Mouse (Mus musculus): ENCODE measurements around the gene Dip2b.
"Not testable (repeated sequence)": the region's sequence is repeated elsewhere in the genome, so short reads cannot be mapped to it uniquely, and the experiment has no call there.

The Dip2b gene

DNA sequence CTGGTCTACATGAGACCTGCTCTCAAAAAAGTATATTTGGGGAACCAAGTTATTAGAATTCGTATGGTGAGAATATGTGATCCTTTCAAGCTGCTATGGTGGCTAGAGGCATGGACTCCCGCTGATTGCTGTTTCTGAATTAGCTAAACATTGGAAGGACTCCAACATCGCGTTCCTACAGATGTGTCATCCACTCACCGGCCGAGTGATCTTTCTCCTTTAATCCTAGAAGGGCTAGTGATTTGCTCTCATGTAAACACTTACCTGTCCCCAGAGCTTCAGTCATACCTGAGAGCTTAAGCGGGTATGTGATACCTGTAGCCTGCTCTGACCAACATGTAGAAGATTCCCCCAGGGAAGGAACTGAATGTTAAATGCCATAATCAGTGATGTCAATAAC, 182.5 kb downstream of the Dip2b start:
- no peak for DNase-seq (ENCODE audit: low spot score)

DNA sequence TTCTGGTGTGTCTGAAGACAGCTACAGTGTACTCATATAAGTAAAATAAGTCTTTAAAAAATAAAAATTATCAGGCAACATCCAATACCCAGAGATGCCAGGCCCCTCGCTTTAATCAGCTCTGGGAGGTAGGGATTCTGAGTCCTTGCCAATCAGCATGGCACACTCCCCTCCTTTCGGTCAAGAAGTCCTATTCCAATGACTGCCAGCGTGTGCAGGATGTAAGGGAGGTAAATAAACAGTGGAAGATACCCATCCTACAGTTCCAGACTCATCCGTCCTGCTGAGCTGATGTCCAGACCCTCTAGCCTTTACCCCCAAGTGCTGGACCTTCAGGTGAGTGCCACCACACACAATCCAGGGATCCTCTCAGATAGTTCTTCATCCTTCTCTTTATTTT, 186.9 kb downstream of the Dip2b start:
- DNase-seq (ENCODE audit: low spot score), result no peak

DNA sequence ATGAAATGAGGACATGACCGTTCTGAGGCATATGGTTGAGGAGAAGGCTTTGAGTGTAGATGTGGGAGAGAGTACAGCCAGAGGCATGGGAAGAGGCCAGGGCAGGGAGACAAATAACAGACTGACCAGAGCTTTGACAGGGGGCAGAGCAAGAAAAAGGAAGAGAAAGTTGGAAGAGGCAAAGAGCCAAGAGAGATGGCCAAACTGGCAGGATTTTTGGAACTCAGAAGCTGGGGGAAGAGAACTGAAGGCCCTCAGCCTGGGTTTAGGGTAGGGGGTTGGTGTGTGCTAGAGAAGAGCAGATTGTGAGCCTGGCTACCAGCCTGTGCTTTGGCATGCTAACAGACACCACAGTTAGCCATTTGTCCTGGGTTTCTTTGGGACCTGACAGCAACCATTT, 187.4 kb downstream of the Dip2b start:
- no peak for DNase-seq (ENCODE audit: low spot score)

DNA sequence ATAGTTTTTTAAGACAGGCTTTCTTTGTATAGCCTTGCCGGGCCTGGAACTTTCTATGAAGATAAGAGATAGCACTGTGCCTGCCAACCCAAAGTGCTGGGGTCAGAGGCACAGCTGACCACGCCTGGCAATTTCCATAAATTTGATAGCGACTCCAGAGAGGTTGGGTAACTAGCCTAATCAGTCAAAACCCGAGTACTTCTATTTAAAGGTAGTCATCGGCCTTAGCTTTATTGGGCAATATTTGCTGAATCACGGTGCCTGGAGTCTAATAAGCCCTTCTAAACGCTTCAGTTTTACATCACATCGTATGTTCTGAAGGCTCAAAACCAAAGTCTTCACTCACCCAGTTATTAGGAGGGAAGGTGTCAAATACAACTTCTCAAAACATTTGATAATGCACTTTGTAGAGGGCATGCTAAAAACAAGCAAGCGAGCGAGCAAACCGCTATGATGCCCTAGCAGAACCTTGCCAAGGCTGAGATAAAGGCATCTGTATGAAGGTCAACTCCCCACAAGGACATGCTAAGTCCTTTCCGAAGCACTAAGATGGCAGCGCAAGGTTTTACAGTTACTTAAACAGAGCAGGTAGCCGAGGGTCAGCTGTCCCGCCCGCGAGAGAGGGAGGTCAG, 188.7 kb downstream of the Dip2b start:
- no peak for DNase-seq (ENCODE audit: low spot score)

DNA sequence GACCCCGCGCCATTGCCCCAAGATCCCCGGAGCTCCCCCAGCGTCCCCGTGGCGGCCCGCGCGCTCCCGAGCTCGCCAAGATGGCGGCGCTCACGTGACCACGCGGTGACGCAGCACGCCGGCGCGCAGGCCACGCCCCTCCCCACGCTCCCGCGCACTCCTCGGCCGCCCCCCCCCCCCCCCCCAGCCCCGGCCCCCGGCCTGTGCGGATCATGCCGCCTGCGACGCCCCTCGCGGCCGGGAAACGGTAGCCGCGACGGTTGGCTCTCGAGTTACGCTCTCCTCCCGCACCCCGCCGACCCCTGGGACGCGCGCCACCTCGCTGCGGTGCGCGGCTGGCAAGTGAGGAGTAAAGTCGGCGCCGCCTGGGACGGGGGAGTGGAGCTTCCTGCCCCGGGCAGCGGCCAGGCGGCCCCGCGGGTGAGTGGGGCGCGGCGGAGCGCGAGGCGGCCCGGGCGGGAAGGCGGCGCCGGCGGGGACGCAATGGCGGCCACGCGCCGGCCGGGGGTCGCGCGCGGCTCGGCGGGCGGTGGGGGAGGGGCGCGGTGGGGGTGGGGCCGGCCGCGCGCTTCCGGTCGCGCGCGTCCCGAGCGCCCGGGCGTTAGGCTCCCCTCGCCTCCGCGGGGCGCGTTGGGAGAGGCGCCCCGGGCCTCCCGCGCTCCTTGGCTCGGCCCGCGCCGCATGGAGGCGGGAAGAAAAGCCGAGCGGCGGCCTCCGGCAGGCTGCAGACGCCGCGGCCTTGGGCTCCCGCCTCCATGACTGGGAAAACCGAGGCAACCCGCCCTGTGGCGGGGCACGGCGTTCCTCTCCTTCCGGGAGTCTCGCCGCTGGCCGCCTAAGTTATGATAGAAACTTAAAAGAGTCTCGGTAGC, 189.4 kb downstream of the Dip2b start, which contains the start of gene Atf1:
TSS of gene Atf1 (plus strand) at position 157 of the 872 bp plus-strand sequence.
- DNase-seq (ENCODE audit: low spot score), result peak; percentile 94

DNA sequence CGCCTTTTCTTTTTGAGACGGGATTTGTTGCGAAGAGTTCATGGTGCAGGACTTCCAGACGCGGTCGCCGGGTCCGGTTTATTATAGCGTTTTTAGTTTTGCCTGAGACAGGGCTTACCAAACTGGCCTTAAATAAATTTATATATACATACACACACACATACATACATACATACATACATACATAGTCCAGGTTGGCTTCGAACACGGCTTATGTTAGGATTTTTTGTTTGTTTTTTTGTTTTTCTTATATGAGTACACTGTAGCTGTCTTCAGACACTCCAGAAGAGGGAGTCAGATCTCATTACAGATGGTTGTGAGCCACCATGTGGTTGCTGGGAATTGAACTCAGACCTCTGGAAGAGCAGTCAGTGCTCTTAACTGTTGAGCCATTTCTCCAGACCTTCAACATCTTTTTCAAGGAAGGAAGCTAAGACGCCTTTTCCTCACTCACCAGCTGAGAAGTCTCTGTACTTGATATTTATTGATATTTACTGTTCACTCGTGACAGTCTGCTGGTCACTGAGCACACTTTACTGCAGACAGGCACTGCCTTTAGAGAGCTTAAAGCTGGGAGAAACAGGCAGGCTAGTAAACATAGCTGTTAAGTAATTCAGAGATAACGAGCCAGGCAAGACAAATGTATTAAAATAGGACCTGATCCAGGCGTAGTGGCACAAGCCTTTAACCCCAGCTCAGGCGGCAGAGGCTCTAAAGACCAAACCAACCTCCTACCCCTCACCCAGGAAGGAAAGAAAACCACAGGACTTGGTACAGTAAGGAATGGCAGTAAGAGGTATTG, 190.3 kb downstream of the Dip2b start:
- no peak for DNase-seq (ENCODE audit: low spot score)

DNA sequence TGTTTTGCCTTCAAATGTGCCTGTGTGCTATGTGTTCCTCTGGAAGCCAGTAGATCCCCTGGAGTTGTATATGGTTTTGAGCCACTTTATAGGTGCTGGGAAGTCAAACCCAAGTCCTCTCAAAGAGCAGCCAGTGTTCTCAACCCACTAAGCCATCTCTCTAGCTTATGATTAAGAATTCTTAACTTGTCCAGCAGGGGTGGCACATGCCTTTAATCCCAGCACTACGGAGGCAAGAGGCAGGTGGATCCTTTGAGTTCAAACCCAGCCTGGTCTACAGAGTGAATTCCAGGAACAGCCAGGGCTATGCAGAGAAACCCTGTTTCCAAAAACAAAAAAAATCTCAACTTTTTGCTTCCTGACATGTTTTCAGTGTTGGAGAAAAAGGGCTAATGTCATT, 192.2 kb downstream of the Dip2b start:
- no peak for DNase-seq (ENCODE audit: low spot score)

DNA sequence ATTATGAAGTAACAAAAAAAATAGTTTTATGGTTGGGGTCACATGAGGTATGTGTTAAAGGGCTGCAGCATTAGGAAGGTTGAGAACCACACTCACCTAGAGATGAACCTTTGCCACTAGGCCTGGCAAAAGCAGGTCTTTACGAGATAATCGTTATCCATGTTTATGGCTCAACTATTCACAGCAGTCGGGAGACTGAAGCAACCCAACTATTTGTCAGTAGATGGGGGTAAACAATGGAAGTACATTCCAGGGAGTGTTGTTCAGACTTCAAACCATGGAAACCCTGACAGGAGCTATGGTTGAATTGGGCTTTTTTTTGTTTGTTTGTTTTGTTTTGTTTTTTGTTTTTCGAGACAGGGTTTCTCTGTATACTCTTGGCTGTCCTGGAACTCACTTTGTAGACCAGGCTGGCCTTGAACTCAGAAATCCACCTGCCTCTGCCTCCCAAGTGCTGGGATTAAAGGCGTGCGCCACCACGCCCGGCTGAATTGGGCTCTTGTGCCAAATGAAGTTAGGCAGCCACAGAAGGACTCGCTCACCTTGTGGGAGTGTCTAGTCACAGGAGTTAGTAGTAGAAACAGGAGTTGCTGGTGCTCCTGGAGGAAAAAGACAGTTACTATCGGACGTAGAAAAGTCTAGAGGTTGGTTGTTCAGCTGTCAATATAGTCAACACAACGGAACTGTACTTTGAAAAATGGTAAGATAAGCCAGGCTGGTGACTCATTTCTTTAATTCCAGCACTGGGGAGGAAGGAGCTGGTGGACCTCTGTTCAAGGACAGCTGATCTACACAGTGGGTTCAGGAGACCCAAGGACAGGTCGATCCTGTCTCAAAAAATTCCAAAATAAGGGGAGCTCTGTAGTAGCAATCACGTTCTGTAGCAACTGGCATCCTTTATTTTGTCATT, 193.4 kb downstream of the Dip2b start:
- DNase-seq (ENCODE audit: low spot score), result no peak

DNA sequence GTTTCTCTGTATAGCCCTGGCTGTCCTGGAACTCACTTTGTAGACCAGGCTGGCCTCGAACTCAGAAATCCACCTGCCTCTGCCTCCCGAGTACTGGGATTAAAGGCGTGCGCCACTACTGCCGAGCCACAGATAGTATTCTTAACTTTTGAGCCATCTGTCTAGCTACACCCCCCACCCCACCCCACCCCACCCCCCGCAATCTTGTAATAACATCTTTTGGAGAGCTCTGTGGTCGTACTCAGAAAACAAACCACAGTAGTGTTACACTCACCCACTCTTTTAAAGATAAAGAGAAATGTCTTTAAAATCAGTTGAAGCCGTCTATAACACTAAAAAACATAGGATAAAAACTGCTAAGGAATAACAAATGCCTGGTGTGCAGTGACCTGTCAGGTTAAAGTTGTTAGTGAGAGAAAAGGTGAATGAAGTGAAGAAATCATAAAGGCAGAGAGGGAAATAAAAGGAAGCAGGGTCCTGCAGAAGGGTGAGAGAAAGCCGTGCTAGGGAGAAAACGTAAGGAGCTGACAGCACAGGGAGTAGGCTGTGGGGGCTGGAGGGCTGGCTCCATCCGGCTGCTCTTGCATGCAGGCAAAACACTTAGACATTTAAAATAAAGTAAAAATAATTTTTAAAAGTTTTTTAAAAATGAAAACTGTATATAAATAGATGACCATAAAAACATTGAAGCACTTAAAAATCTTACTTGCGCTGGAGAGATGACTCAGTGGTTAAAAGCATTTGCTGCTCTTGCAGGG, 196.9 kb downstream of the Dip2b start:
- no peak for DNase-seq (ENCODE audit: low spot score)

DNA sequence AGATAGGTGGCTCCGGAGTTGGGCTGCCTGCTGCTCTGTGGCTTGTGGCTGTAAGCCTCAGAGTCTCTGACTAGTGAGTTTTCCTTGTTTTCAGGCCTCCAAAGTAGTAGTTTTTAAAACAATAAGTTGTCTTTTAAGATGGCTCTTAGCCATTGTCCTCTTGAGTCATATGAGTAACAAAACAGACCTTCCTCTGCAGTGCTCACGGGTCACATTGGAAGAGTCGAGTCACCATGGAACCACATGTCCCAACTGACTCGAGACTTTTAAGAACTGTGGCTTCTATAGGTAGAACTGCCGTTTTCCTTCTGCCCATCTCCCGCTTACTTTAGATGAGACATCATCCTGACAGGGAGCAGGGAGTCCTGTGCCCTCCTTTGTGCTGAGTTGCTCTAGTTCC, 198.5 kb downstream of the Dip2b start:
- DNase-seq (ENCODE audit: low spot score), result no peak

DNA sequence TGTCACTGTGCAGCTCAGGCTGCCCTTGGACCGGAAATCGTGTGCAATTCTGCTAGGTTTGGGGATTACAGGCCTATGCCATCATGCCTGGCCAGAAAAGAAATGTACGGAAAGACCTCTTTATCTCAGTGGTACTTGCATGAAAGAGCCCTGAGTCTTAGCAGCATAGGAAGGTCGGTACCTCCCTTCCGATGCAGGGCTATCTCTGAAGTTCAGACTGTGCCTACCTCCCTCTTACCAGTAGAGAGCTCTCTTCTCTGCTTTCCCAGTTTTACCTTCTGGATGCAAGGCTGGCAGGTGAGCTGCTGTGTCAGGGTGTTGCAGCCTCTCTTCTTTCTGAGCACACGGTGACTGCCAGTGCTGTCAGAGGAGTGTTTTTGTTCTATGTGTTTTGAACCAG, 203.3 kb downstream of the Dip2b start:
- DNase-seq (ENCODE audit: low spot score), result no peak

DNA sequence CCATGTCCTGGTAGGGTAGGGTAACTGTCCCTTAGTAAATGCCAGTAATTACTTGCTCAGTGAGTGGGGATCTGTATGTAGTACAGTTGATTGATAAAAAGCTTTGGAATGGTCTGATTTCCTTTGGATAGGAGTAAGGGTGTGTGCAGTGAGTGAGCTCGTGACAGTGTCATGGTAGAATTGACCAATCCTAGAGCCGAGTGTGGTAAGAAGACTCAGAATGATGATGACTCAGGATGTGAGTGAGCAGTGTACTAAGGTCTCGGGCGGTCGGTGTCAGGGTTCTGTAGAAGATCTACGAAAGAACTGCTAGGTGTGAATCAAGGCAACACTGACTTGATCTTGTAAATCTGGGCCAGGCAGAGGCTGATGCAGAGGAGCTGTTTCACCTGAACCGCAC, 207.5 kb downstream of the Dip2b start:
- no peak for DNase-seq (ENCODE audit: low spot score)

DNA sequence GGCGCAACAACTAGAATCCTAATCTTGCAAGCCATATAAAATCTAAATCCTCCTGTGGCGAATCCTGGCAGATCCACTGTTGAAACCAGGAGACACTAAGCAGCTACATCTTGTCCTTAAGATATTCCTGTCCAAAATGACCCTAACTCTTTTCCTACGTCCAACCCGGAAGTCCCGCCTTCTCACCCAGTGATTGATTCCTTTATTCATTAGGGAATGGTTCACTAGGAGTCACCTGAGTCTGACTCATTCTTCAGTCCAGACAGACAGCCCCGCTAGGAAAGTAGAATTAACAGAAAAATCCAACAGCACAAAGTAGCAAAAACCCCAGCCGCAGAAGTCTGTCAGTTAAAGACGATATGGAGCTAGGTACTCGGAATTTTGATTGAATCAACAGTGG, 208.8 kb downstream of the Dip2b start:
- DNase-seq (ENCODE audit: low spot score), result no peak

DNA sequence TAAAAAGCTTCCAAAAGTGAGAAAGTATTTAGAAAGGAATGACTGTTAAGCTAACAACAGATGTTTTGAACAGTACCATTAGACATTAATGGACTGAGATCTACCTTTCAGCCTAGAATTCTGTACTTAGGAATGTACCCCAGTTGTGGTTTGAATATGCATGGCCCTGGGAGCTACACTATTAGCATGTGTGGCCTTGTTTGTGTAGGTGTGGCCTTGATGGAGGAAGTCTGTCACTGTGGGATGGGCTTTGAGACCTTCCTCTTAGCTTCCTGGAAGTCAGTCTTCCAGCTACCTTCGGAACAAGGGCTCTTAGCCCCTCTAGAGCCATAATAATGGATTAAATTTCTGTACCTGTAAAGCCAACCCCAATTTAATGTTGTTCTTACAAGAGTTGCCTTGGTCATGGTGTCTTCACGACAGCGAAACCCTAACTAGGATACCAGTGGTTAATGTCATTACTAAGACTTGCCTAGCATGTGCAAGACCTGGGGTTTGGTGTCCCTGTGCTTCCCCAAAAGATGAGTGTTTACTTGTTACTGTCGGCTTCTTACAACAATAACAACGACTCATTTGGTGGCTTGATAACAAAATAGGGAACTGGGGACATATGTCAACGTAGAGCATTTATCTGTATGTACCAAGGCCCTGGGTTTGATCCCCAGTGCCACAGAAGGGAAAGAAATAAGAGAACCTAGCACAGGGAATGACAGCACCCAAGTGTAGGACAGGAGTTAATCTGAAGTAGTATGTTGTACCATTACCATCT, 210.4 kb downstream of the Dip2b start:
- no peak for DNase-seq (ENCODE audit: low spot score)

DNA sequence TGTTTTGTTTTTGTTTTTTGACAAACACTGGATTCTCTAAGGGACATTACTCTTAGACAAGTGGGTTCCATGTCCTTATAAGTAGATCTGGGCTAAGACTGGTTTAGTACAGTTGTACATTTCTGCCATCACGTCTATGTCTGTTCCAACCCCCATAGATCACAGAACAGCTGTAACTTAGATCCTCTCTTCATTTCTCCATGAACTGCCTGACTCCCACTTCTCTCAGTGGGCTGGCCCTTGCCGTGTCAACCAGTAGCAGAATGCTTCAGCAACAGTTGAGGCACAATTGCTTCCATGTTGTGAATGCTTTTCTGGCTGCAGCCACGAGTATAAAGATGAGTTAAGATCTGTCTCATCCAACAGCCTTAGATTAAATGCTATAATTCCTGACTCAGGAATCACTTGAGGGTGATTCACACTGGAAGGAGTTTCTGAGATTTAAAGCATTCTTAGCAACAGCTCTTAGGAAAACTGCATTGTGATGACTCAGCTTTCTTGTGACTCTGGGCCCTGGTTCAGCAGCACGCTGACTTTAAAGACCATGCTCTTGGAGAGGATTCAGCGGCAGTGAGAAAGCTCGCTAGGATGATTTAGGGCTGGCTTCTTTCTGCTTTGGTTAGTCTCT, 212.8 kb downstream of the Dip2b start:
- DNase-seq (ENCODE audit: low spot score), result no peak

DNA sequence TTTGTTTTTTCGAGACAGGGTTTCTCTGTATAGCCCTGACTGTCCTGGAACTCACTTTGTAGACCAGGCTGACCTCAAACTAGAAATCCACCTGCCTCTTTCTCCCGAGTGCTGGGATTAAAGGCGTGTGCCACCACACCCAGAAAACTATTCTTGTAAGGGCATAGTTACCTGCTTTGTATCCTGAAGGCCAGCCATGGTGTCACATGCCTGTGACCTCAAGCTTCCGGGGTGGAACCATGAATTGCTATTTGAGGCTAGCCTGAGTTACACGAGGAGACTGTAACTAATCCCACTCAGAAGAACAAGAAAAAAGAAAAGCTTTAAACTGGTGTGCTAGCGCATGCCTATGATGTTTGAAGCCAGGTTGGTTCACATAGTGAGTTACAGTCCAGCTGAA, 217.9 kb downstream of the Dip2b start:
- DNase-seq (ENCODE audit: low spot score), result no peak

DNA sequence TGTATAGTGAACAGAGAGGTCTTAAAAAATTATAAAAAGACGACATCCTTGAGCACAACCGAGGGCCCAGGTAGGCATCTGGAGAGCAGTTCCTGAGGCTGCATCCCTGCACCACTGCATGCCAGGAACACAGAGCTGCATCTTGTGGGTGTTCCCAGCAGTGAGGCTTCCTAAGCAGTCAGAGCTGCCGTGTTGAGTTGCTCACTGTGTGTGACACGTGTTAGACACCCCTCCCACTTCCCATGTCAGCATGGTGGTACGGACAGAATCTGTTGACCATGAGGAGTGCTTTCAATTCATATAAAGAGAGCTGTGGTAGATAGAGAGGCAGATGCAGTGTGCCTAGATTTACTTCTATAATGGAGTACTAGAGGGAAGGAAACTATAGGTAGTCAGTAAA, 218.8 kb downstream of the Dip2b start:
- DNase-seq (ENCODE audit: low spot score), result no peak

DNA sequence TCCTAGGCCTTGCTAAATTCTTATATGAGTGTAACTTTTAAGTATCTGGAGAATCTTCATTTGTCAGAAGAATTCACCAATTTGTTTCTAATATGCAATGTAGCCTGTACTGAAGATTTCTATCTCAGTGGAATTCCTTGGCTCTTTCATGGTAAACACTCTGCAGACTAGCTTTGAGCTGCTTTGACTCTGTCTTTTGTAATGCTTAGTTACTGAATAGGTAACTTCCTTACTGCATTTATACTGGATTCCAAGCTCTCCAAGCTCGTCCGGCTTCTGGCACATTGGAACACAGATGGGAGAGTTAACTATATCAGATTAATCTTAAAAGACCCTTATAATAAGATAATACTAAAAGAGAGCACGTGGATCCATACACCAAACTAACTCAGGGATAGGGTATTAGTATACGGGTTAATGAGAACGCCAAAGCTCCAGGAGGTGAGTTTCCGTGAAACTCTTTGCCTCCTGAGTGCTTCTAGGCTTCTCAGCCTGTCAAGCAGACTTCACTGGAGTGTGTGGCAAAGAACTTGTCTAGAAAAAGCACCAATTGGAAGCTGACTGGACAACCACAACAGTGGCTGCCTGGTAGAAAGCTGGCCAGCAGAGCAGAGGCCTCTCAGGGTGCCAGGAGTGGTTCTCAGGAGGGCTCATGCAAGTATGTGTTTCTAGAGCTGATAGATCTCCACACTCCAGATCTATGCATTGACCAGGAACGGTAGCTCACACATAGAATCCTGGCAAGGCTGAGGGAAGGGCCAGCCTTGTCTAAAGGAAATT, 220.4 kb downstream of the Dip2b start:
- DNase-seq (ENCODE audit: low spot score), result no peak

DNA sequence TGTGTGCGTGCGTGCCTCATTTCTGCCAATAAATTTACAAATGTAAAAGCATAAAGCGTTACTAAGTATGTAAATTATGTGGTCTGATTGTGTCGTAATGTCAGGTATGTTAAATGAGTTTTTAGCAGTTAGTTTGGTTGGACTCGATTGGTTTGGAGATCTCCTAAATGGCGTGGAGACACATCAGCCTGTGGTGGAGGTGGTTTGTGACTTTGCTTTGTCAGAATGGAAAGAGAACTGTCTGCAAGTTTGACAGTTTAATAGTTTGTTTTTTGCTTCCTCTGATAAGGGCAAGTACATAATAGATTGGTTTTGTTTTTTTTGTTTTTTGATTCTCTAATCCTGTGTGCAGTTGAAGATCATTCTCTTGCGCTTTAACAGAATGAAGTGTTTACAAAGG, 221.9 kb downstream of the Dip2b start:
- DNase-seq (ENCODE audit: low spot score), result not testable (repeated sequence)

Measured in urinary bladder, postnatal 25 days (tissue).